In genomic region chr12:24680096-24680491, GRCm38 (mm10) we compare ENCODE assay signal across 7 mouse cellular contexts. TPM values are rescaled to one million over a fixed set of nuclear protein-coding genes. Genes with fewer than 3 reads are reported as not detected.
DNase-seq lines count a peak whose midpoint lies in the region; ATAC-seq lines count a peak whose summit lies in the region.

No protein-coding gene starts in this region.

- intact Hi-C loops in left cerebral cortex, postnatal 25 days (cut with DNase I): no loop called here

- H3K27me3 ChIP-seq in forebrain, embryonic 15.5 days: peaks cover 16% of the 10 kb centered on the region
- H3K27me3 ChIP-seq in midbrain, embryonic 14.5 days (ENCODE audit: control insufficient read depth, insufficient read depth, low read length): peaks cover 23% of the 10 kb centered on the region

- DNase-seq in heart, postnatal 4 days: peak; percentile 57
- peak; percentile 45 to 60 for DNase-seq in left cerebral cortex, postnatal 25 days (ENCODE audit: low spot score in 2 of 2)
- DNase-seq in midbrain, embryonic 14.5 days: peak; percentile 8
- no peak for DNase-seq in yolk sac, embryonic 10.5 days (ENCODE audit: low spot score)
- no peak for DNase-seq in thymus, postnatal 25 days

- 16% methylated on average over 9 of the region's 9 CpGs for WGBS in forebrain, embryonic 15.5 days
- 21% methylated on average over 9 of the region's 9 CpGs for WGBS in midbrain, embryonic 14.5 days

- peak overlapping the region; percentile 95 for H3K4me2 ChIP-seq in forebrain, embryonic 15.5 days (replicated peaks)
- H3K4me2 ChIP-seq in midbrain, embryonic 14.5 days (ENCODE audit: low read length): peak overlapping the region; percentile 94

- no peaks in the 10 kb centered on the region for H3K36me3 ChIP-seq in forebrain, embryonic 15.5 days
- no peaks in the 10 kb centered on the region for H3K36me3 ChIP-seq in midbrain, embryonic 14.5 days (ENCODE audit: control insufficient read depth, insufficient read depth, low read length)

- ATAC-seq in forebrain, embryonic 15.5 days (replicated peaks): no peak
- no peak for ATAC-seq in midbrain, embryonic 14.5 days (ENCODE audit: low FRiP score, low TSS enrichment)

- peaks cover 3% of the 10 kb centered on the region; the same call in 1 of the 2 replicates for H3K4me1 ChIP-seq in brown adipose tissue, adult 24 weeks (ENCODE audit: control insufficient read depth, insufficient read depth, insufficient read length, low read length)
- peaks cover 24% of the 10 kb centered on the region; the same call in 1 of the 2 replicates for H3K4me1 ChIP-seq in forebrain, embryonic 15.5 days
- H3K4me1 ChIP-seq in midbrain, embryonic 14.5 days (ENCODE audit: control insufficient read depth, insufficient read depth, low read length): peaks cover 12% of the 10 kb centered on the region; the same call in 1 of the 2 replicates

- H3K9ac ChIP-seq in forebrain, embryonic 15.5 days (replicated peaks): peak overlapping the region; percentile 57
- peak overlapping the region; percentile 75 for H3K9ac ChIP-seq in midbrain, embryonic 14.5 days (replicated peaks; ENCODE audit: low read length)

- H3K9me3 ChIP-seq in forebrain, embryonic 15.5 days: no peaks in the 10 kb centered on the region
- no peaks in the 10 kb centered on the region for H3K9me3 ChIP-seq in midbrain, embryonic 14.5 days (ENCODE audit: control insufficient read depth, low read length)

- peak overlapping the region; percentile 77; the same call in 1 of the 2 replicates for H3K27ac ChIP-seq in brown adipose tissue, adult 24 weeks (replicated peaks; ENCODE audit: low read depth, low read length)
- no peak overlapping the region for H3K27ac ChIP-seq in forebrain, embryonic 15.5 days (replicated peaks)
- no peak overlapping the region for H3K27ac ChIP-seq in midbrain, embryonic 14.5 days (replicated peaks; ENCODE audit: low read depth, low read length)

- peak overlapping the region; percentile 62 for H3K4me3 ChIP-seq in brown adipose tissue, adult 24 weeks (ENCODE audit: insufficient read depth, low read depth, low read length)
- peak overlapping the region; percentile 49 for H3K4me3 ChIP-seq in forebrain, embryonic 15.5 days
- H3K4me3 ChIP-seq in midbrain, embryonic 14.5 days (replicated peaks; ENCODE audit: low read depth, low read length): peak overlapping the region; percentile 55

RNA-seq across cellular contexts. Expression of gene Cys1, which starts 1.5 kb away (rescaled TPM):
- 1.6 and 2.7 TPM in 2 replicates for polyA plus RNA-seq in brown adipose tissue, adult 24 weeks (2012; ENCODE audit: insufficient read depth, insufficient read length, missing spikeins)
- polyA plus RNA-seq in forebrain, embryonic 15.5 days (2015; fragmentation: Nextera tagmentation; extraction: Ambion mirVana): 2.1 TPM in 2 replicates
- total RNA-seq in heart, postnatal 4 days (2021): 1 to 10 TPM; 2.8 to 3.4 TPM
- total RNA-seq in left cerebral cortex, postnatal 25 days (2021): 10 to 100 TPM; 15.5 to 15.6 TPM
- polyA plus RNA-seq in midbrain, embryonic 14.5 days (2014; fragmentation: Nextera tagmentation; extraction: Ambion mirVana): 1.4 and 1.8 TPM in 2 replicates

RNA-seq across cellular contexts. Expression of gene Rrm2, which starts 27.9 kb away (rescaled TPM):
- 0.63 TPM in 2 replicates for polyA plus RNA-seq in brown adipose tissue, adult 24 weeks (2012; ENCODE audit: insufficient read depth, insufficient read length, missing spikeins)
- polyA plus RNA-seq in forebrain, embryonic 15.5 days (2015; fragmentation: Nextera tagmentation; extraction: Ambion mirVana): 180 and 182 TPM in 2 replicates
- total RNA-seq in heart, postnatal 4 days (2021): 100 to 1,000 TPM; 166 to 174 TPM
- 1 to 10 TPM; 2.3 to 3.0 TPM for total RNA-seq in left cerebral cortex, postnatal 25 days (2021)
- 38.8 and 62.6 TPM in 2 replicates for polyA plus RNA-seq in midbrain, embryonic 14.5 days (2014; fragmentation: Nextera tagmentation; extraction: Ambion mirVana)

RNA-seq across cellular contexts. Expression of gene Klf11, which starts 29.0 kb away (rescaled TPM):
- polyA plus RNA-seq in brown adipose tissue, adult 24 weeks (2012; ENCODE audit: insufficient read depth, insufficient read length, missing spikeins): 6.0 and 7.7 TPM in 2 replicates
- 16.6 and 17.7 TPM in 2 replicates for polyA plus RNA-seq in forebrain, embryonic 15.5 days (2015; fragmentation: Nextera tagmentation; extraction: Ambion mirVana)
- 10 to 100 TPM; 32.6 to 35.8 TPM for total RNA-seq in heart, postnatal 4 days (2021)
- total RNA-seq in left cerebral cortex, postnatal 25 days (2021): 1 to 10 TPM; 5.6 to 7.0 TPM
- polyA plus RNA-seq in midbrain, embryonic 14.5 days (2014; fragmentation: Nextera tagmentation; extraction: Ambion mirVana): 15.9 and 21.9 TPM in 2 replicates

Comparison
In these comparisons a context has a peak if more than half of its experiments do, and no peak if none do; other contexts are left out.
1. DNase-seq: peak in heart, postnatal 4 days (single experiment), left cerebral cortex, postnatal 25 days (2 of 2) and midbrain, embryonic 14.5 days (single experiment); none in yolk sac, embryonic 10.5 days (single experiment) and thymus, postnatal 25 days (single experiment).
2. RNA of gene Rrm2, which starts 27.9 kb away (polyA plus RNA-seq): 180 to 182 TPM in forebrain, embryonic 15.5 days and 38.8 to 62.6 TPM in midbrain, embryonic 14.5 days; 0.63 TPM in brown adipose tissue, adult 24 weeks; every median in the first group is over 10 times any median in the second.
3. Peak in every context shown above with its lines, with median percentiles within 50 percentile points of each other: H3K4me3 ChIP-seq.